Mouse (Mus musculus): ENCODE measurements around the gene Slc9a6. TPM values are rescaled to one million over a fixed set of nuclear protein-coding genes. Genes with fewer than 3 reads are reported as not detected.

Gene Slc9a6
- polyA plus RNA-seq, 1 experiment from 2014 or later: 7.6 TPM

DNA sequence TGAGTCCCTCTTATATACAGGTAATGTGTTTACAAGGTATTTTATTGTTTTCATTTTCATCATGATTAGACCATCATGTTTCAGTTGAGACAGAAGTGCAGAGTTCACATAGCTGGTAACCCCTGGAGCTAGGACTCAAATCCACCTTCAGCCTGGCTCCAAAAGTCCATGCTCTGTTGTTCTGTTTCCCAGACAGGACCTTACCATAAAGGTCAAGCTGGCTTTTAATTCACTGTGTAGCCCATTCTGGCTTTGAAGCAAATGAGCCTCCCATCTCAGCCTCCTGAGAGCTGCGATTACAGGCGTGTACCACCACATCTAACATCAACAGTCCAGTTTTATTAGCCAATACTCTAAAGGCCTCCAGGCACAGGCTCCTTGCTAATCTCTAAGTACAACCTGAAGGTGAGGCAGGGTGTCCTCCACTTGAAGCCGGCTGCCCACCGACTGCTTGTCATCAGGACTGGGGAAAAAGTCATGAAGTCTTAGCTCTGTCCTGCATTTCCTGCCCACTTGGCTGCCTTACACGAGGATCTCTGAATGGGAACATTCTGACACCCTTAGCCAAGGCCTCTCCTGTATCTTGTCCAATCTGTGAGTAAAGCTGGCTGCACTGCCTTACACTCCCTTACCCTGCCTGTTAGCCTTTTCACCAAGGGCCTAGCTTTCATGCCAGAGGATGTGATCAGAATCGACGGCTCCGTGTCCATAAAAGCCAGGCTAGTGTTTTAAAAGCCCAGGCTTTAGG is 55.8 kb downstream of the Slc9a6 start:
- DNase-seq (ENCODE audit: low spot score): no peak

DNA sequence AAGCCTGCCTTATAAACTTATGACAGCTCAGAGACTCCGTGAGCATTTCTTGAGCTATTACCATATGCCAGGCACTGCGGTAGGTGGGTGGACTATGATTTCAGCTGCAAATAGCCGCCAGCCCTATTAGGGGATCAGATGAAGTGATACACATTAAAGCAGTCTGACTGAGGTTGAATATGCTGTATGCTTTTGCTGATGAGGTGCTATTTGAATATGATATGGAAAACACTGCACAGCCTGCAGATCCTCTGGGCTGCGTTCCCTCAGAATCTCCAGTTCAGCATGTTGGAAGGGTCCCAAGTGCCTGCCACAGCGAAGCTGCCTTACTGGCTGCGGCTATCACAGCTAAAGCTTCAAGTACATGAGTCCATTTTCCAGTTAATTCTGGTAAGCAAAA is 57.7 kb downstream of the Slc9a6 start:
- DNase-seq (ENCODE audit: low spot score): no peak

DNA sequence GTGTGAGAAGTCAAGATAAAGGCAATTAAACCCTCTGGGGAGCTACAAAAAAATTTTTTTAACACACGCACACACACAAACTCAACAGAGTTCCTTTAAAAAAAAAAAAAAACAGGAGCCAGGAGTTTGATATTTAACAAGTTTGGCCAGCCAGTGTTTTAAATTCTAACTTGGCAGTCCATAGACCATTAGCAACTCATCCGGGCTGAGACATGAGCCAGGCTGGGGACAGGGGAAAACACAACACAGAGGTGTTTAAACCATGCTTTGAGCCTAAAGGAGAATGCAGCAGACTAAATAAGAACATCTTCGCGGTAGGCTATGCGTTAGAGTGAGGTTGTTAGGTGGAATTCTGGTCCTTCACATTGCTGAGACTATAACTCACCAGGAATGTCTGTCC is 58.5 kb downstream of the Slc9a6 start:
- DNase-seq (ENCODE audit: low spot score): no peak

DNA sequence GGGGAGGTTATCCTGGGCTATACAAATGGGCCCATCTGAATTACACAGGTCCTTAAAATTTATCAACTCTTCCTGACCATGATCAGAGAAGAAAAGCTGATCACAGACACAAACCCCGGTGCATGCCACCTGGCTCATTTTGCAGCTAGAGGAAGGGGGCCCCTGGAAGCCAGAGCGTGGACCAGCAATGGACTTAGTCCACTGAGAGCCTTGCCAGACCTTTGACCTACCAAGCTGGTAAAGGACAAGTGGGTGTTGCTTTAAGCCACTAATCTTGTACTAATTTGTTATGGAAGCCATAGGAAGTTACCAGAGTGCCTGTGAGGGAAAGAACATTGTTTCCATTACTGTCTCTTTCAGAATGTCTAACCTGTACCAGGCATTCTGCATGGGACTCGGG is 58.9 kb downstream of the Slc9a6 start:
- DNase-seq (ENCODE audit: low spot score): no peak

DNA sequence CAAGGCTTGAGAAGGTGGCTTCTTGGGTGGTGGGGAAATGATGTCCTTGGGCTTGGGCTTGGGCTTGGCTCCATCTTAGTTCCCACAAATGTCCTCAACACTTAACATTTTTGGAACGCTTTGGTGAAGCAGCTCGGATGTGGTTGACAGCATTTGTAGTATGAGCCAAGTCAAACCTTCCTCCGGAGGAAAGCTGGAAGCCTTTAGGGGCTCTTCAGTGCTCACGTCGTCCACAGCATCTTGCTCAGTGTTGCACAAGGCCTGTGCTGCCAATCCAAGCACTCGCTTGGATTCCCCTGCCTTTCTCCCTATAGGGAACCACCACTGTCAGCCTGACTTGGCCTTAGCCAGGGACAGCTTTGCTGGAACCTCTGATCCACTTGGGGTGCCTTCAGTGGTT is 66.0 kb downstream of the Slc9a6 start:
- DNase-seq (ENCODE audit: low spot score): no peak

DNA sequence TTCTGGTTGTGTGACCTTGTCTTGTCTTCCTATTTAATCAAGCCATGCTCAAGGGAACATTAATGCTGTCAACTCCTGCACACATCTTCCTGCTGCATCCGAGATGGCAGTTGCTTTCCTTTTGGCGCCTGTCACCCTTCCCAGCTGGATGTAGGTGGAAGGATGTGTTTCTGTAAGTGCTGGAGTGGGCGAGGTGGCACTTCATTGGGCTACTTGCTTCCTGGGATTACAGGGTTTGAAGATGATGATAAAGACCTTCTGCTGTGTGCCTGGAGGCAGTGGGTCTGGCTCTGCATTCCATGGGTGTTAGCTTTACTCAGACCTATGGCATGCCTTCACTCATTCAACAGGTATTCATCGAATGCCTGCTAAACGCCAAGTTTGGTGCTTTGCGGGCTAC is 68.2 kb downstream of the Slc9a6 start:
- no peak for DNase-seq (ENCODE audit: low spot score)

DNA sequence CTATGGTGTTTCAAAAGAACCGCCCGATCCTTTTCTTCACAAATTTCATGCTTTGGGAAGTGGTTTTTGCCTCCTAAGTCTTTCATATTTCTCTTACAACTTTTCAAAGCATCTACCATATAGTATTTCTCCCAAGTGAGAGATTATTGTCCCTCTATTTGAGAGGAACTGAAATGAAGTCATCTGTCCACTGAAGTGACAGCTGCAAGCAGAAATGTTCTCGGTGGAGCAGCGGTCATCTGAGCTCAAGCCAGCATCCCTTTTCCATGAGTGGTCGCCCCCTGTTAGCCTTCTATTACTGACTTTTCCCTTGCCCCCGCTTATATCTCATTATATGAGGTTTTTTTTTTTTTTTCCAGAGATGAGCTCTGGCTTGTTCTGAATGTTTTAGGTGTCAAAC is 69.5 kb downstream of the Slc9a6 start:
- no peak for DNase-seq (ENCODE audit: low spot score)

DNA sequence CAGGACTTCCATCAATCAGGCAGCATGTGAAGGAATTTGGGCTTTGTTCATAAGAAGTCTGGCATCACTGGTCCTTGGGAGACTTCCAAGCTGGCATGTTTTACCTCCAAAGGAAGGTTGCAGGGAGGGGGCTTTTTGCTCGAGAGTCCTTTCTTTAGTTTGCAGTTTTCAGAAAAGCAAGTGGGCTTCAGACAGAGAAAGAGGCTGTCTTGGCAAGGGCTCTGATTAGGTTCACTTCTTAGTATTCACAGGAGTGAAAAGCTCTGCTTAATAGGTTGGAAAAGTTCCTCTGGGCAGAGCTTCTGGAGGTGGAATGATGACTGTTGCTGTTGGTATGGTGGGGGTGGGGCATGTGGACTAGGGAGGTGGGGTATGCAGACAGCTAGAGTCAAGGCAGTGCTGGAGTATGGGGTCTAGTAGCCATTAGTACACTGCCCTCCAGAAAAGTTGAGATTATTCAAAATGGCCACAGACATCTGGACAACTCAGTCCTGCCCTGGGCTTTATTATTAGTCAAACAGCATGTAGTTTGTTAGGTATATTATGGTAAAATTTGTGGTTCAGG is 72.7 kb downstream of the Slc9a6 start:
- no peak for DNase-seq (ENCODE audit: low spot score)

DNA sequence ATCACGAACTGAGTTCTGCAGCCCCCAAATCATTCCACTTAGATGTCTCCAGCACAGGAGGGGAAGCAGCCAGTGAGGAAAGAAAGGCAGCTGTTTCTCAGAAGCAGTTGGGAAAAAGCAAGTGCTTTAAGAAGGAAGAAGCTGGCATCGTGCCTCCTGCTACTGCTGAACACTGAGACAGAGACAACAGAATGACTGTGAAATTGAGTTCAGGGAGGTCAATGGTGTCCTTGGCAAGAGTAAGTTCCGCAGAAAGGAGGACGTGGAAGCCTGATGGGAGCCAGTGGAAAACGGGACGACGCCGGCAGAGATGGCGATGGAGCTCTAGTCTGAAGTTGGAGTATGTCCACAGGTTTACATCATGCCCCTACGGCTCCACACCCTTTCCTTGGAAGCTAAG is 74.0 kb downstream of the Slc9a6 start:
- no peak for DNase-seq (ENCODE audit: low spot score)

DNA sequence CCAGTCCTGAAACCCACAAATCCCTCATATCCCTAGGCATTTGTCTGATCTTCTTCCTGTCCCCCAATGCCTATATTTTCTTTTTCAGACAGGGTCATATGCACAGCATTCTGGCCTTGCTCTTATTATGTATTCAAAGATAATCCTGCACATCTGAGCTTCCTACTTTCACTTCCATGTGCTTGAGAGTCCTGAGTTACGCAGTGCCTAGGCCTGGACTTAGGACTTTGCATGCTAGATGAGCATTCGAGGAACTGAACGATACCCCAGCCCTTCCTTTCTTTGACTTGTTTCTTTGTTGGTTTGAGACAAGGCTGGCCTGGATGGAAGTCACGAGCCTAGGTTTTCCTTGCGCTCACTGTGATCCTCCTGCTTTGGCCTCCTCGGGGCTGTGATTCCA is 83.0 kb downstream of the Slc9a6 start:
- no peak for DNase-seq (ENCODE audit: low spot score)

DNA sequence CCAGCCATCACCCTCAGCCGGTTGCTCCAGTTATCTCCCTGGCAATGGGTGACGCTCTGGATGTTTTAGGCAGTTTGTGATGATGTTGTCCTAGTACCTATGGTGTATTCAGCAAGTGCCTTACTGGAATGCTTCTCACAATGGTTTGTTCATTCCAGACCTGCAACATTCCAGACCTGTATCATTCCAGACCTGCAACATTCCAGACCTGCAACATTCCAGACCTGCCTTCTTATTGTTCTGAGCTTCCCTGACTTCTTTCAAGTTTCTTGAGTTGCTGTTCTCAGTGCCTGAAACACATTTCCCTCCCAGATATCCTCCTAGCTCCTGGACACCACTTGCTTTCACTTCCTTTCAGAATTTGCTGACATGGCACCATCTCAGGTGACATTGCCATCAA is 85.0 kb downstream of the Slc9a6 start:
- DNase-seq (ENCODE audit: low spot score): no peak

DNA sequence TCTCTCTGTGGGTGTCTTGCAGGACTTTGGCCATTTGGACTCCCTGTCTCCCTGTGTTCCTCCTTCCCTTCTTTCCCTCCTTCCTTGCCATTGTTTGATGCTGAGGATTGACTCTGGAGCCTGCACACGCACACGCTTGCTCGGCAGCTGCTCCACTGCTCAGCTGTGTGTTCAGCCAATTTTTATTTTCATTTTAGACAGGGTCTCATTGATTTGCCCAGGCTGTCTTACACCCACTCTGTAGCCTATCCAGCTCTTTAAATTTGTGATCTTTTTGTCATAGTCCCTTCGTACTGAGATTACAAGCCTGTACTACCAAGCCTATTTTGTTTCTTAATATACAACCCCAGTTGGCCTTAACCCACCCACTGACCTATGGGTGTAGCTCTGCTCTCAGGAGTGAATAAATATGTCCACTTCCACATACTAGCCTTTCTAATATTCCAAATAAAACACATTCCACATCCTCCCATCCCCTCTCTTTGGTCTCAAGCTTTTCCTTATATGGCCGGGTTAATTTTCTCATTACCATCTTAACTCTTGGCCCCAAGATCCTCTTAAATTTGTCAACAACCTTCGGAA is 87.7 kb downstream of the Slc9a6 start:
- no peak for DNase-seq (ENCODE audit: low spot score)

DNA sequence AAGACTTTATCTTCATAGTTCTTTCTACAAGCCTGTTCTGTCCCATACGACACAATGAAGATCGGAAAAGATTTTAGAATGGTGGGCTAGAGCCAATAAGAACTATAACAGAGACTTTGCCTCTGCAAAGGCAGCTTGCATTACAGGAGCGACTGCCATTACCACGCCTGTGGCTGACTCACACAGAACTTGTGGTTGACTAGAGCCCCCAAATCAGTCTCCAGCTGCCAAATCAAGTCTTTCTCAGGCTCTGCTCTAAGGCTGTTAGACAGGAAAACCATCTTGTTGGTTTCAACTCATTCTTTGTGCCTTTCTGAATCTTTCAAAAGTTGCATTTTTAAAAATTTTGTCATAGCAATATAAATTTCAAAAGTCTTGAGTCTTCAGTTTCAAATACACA is 88.3 kb downstream of the Slc9a6 start:
- DNase-seq (ENCODE audit: low spot score): no peak

DNA sequence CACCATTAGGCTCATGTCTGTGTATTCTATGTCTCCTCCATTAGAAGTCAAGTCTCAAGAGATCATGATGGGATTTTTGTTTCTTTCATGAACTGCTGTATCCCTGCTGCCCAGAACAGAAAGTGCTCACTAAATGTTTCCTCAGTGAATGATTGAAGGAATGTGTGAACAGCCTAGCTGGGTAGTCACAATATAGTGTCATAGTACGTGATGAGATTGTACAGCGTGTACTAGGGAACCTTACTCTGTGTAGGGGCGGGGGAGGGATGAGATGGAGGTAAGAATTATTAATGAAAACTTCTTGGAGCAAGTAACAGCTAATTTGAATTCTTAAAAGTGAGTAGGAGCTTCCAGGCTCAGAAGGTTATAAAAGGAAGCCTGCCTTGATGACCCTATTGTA is 91.7 kb downstream of the Slc9a6 start:
- DNase-seq (ENCODE audit: low spot score): no peak

DNA sequence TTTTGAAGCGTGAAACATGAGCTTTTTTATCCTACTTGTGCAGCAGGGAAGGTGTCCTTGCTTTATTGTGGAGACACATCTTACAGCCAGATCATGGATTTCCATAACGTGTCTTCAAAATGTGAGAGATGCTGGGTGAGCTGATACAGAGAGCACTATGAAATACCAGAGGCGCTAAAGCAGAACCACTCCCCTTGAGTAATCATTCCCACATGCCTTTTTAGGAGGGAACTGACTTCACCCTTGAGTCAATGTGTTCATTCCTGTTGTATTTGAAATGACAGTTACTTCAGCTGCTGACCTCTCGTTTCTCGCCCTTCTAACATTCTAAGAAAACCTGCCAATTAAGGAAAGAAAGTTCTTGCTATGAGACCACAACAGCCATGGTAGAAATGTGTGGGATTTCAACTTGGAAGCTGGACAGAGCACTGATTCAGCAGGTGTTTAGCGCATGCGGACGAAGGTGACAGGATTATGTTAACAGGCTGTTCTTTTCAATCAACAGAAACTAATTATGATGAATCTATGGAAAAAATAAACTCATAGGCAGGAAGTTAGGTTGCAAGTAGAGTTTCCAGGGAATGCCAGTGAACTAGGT is 94.5 kb downstream of the Slc9a6 start:
- DNase-seq (ENCODE audit: low spot score): no peak

DNA sequence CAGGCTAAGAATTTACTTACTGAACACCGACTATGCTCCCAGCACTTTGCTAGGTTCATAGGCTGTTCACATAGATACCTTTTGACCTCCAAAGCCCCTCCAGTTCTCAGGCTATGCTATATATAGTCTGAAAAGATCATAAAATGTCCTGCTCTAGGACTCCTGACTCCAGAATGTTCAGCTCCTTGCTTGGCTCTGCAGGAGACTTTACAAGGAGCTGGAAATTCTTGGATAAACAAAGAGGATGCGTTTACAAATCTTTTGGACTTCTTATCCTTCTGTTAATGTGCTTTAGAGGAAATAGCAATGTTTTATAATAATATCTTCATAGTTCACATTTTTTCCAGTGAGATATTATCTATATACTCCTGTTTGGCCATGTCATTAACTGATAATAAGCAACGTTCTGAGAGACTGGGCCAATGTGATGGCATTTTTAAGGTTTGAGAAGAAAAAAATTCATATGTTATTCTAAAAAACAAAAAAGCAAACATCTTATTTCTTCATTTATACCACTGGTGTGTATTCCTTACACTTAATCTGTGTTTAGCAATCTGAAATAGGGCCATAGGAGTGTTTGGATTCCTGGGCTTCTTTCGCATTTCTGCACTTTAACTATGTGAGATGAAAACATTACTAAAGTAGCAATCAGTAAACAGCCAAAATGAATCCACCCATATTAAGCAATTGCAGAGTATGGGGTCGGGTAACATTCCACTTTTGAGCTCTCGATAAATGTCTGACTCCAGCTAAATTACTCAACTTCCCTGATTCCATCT is 99.2 kb downstream of the Slc9a6 start:
- DNase-seq (ENCODE audit: low spot score): no peak

DNA sequence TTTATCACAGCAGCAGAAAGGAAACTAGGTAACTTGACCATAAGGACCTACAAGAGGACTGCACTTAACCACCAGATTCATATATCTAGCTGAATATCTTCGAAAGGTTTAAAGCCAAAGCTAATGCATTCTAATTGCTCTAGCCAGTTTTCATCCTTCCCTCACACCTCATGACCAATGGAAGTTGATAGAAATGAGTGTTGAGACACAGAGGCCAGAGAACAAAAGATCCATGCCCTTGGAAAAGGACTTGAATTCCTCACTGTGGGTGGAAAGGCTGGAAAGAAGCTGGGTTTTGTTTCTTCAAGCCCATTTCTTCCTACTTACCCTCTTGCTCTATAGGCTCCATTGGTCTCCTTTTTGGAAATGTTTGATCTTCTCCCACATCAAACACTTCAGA is 101.0 kb downstream of the Slc9a6 start:
- DNase-seq (ENCODE audit: low spot score): no peak

DNA sequence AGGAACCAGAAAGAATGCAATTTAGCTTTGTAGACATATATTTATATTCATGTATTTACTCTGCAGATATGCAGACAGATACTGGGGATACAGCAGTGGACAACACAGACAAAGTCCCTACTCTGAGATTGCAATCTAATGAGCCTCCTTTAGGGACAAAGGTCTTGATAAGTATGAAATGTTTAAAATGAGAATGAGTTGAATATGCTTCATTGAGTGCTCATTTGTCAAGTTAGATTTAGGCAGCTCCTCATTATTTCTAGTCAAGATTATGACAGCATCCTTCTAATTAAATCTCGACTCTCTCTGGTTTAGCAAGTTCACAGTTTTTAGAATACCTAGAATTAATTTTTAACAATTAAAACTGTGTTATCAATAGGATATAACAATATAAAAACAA is 103.1 kb downstream of the Slc9a6 start:
- DNase-seq (ENCODE audit: low spot score): no peak
